Mouse (Mus musculus): ENCODE data around the gene Mus81. TPM values are rescaled to one million over a fixed set of nuclear protein-coding genes. Genes with fewer than 3 reads are reported as not detected.

Mus81 gene
- total RNA-seq (2021): 10 to 100 TPM; 16.1 to 19.8 TPM
- long read RNA-seq, experiment 1, transcript Mus81-202 (16 exons, 2,067 nt): major isoform, 13 of 17 reads
- long read RNA-seq, experiment 1, partial matches to known transcripts: 1 of 17 reads
- long read RNA-seq, experiment 1, other reads (novel, unspliced or antisense): 0 of 17 reads
- long read RNA-seq, experiment 2, transcript Mus81-202 (16 exons, 2,067 nt): major isoform, 18 of 24 reads
- long read RNA-seq, experiment 2, partial matches to known transcripts: 3 of 24 reads
- long read RNA-seq, experiment 2, other reads (novel, unspliced or antisense): 1 of 24 reads

- intact Hi-C loops (cut with DNase I): loop anchor here (5.0 kb wide), 1 partner anchor 56 kb away; no protein-coding TSS in a partner anchor
- DNase-seq: peak; percentile 96
Measured at GRCm38 (mm10) chr19:5487768-5488550, at the start of gene Mus81. Gene Mus81, minus strand, starts transcription at chr19:5488402.

GRCm38 (mm10) chr19:5532520-5532919 is 44.3 kb upstream of the Mus81 start:
- DNase-seq: no peak
- intact Hi-C loops (cut with DNase I): no loop called here

GRCm38 (mm10) chr19:5530138-5530524 is 41.9 kb upstream of the Mus81 start:
- intact Hi-C loops (cut with DNase I): no loop called here
- no peak for DNase-seq

- intact Hi-C loops (cut with DNase I): loop anchor here (1.0 kb wide), 1 partner anchor 38 kb away; no protein-coding TSS in a partner anchor
- DNase-seq: peak; percentile 97
Measured at GRCm38 (mm10) chr19:5529325-5530137, 41.3 kb upstream of the Mus81 start.

GRCm38 (mm10) chr19:5525204-5525603 is 37.0 kb upstream of the Mus81 start:
- DNase-seq: no peak
- intact Hi-C loops (cut with DNase I): no loop called here

- intact Hi-C loops (cut with DNase I): no loop called here
- no peak for DNase-seq
Measured at GRCm38 (mm10) chr19:5518721-5519120, 30.5 kb upstream of the Mus81 start.

- intact Hi-C loops (cut with DNase I): no loop called here
- DNase-seq: no peak
Measured at GRCm38 (mm10) chr19:5516906-5517505, 28.8 kb upstream of the Mus81 start.

GRCm38 (mm10) chr19:5515840-5516777 is 27.9 kb upstream of the Mus81 start:
- intact Hi-C loops (cut with DNase I): no loop called here

GRCm38 (mm10) chr19:5513005-5513349 is 24.8 kb upstream of the Mus81 start:
- intact Hi-C loops (cut with DNase I): no loop called here
- DNase-seq: no peak

More at GRCm38 (mm10) chr19:5515840-5516777, 27.9 kb upstream of the Mus81 start:
- no peak for DNase-seq

- no peak for DNase-seq
- intact Hi-C loops (cut with DNase I): no loop called here
Measured at GRCm38 (mm10) chr19:5512091-5513004, 24.1 kb upstream of the Mus81 start.

- no peak for DNase-seq
- intact Hi-C loops (cut with DNase I): no loop called here
Measured at GRCm38 (mm10) chr19:5511074-5511632, 23.0 kb upstream of the Mus81 start.

- peak; percentile 93 to 98 for DNase-seq
- intact Hi-C loops (cut with DNase I): no loop called here
Measured at GRCm38 (mm10) chr19:5510031-5511026, 22.1 kb upstream of the Mus81 start, which contains the start of gene Snx32. Gene Snx32, minus strand, starts transcription at chr19:5510538.

GRCm38 (mm10) chr19:5503687-5504086 is 15.5 kb upstream of the Mus81 start, which contains the start of gene 1700020D05Rik:
Gene 1700020D05Rik, minus strand, starts transcription at chr19:5503787.
- DNase-seq: no peak
- intact Hi-C loops (cut with DNase I): no loop called here

GRCm38 (mm10) chr19:5500330-5500875 is 12.2 kb upstream of the Mus81 start:
- DNase-seq: no peak
- intact Hi-C loops (cut with DNase I): no loop called here

GRCm38 (mm10) chr19:5496052-5496370 is 7.8 kb upstream of the Mus81 start:
- DNase-seq: no peak
- intact Hi-C loops (cut with DNase I): no loop called here

GRCm38 (mm10) chr19:5495353-5496051 is 7.3 kb upstream of the Mus81 start:
- intact Hi-C loops (cut with DNase I): no loop called here
- DNase-seq: no peak
